Mouse (Mus musculus): ENCODE measurements around the gene Atg4d. TPM values are rescaled to one million over a fixed set of nuclear protein-coding genes. Genes with fewer than 3 reads are reported as not detected.

The Atg4d gene
- polyA plus RNA-seq, 1 experiment from 2014 or later = 38.6 TPM

DNA sequence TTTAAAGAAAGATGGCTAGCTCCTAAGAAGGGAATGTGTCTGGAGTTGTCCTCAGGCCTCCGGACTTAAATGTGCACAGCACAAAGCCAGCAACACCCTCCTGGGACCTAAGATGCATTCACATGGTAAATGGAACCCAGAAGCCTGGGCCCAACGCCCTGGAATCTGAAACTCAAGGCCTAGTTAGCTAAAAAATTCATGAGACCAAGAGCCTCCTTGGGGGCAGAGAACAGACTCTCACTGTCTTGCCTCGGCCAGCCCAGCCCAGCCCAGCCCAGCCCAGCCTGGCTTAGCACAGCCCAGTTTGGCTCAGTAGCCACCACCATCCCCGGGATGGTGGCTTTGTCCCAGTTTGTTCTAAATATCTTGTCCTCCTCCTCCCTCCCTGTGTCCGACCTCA, 50.3 kb downstream of the Atg4d start:
- Histone ChIP-seq H3K4me3 (ENCODE audit: low read depth, low read length) (no peak overlapping the region), H3K4me1 (replicated peaks; ENCODE audit: control insufficient read depth, insufficient read depth) (no peaks in the 10 kb centered on the region), H3K9me3 (ENCODE audit: control insufficient read depth, low read length) (no peaks in the 10 kb centered on the region), H3K9ac (ENCODE audit: low read length) (no peak overlapping the region), H3K36me3 (ENCODE audit: control insufficient read depth, insufficient read depth, low read length) (no peaks in the 10 kb centered on the region), H3K27ac (replicated peaks) (no peak overlapping the region), H3K27me3 (ENCODE audit: control insufficient read depth, insufficient read depth, low read length) (no peaks in the 10 kb centered on the region), H3K4me2 (replicated peaks; ENCODE audit: low read depth) (no peak overlapping the region)
- TF ChIP-seq CTCF (IDR thresholded peaks at IDR 0.05; ENCODE audit: low read depth) (no peak), EP300 (optimal IDR thresholded peaks at IDR 0.05) (no peak)
- ATAC-seq (ENCODE audit: low FRiP score, low TSS enrichment) (no peak), DNase-seq (ENCODE audit: low spot score) (no peak)
- WGBS = 59% methylated on average over 5 of the region's 5 CpGs

DNA sequence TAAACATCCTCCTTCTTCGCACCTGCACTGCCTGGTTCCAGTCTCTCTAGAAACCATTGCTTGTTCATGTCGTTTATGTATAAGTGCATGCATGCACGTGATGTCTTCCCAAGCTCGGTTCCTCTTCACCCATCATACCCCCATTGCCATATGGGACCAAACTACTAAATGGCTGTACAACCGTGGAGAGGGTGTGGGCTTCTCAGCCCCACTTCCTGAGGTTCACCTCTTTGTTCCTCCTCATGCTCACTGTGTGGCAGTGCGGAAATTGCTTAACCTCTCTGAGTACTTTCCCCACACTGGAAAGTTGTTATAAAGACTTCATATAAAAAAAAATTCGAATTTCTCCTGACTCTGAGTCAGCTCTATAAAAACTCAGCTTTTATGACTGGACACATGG, 51.6 kb downstream of the Atg4d start:
- 70% methylated on average over 7 of the region's 7 CpGs for WGBS

DNA sequence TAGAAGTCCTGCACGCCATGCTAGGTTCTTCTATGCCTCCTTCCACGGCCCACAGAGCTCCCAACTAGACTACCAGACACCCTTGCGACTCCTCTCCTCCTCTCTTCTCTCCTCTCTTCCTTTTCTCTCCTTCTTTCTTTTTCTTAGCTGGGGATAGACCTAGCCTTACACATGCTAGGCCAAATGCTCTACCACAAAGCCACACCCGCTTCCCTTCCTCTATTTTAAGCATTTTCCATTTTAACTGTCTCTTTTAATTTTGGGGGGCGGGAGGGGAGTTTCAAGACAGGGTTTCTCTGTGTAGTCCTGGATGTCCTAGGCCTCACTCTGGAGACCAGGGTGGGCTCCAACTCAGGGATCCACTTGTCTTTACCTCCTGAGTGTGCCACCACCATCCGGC, 53.7 kb downstream of the Atg4d start:
- TF ChIP-seq EP300 (optimal IDR thresholded peaks at IDR 0.05) (no peak), CTCF (IDR thresholded peaks at IDR 0.05; ENCODE audit: low read depth) (no peak)
- no peak for DNase-seq (ENCODE audit: low spot score)
- H3K9ac ChIP-seq (ENCODE audit: low read length) = no peak overlapping the region
- no peaks in the 10 kb centered on the region for H3K27me3 ChIP-seq (ENCODE audit: control insufficient read depth, insufficient read depth, low read length)
- H3K4me1 ChIP-seq (replicated peaks; ENCODE audit: control insufficient read depth, insufficient read depth) = no peaks in the 10 kb centered on the region
- no peak overlapping the region for H3K4me3 ChIP-seq (ENCODE audit: low read depth, low read length)
- no peak overlapping the region for H3K4me2 ChIP-seq (replicated peaks; ENCODE audit: low read depth)
- no peaks in the 10 kb centered on the region for H3K9me3 ChIP-seq (ENCODE audit: control insufficient read depth, low read length)
- H3K27ac ChIP-seq (replicated peaks) = no peak overlapping the region
- H3K36me3 ChIP-seq (ENCODE audit: control insufficient read depth, insufficient read depth, low read length) = no peaks in the 10 kb centered on the region
- 91% methylated on average over 6 of the region's 6 CpGs for WGBS
- no peak for ATAC-seq (ENCODE audit: low FRiP score, low TSS enrichment)

More for the DNA sequence above, 51.6 kb downstream of the Atg4d start:
- no peak overlapping the region for H3K4me3 ChIP-seq (ENCODE audit: low read depth, low read length)
- H3K27ac ChIP-seq (replicated peaks) = no peak overlapping the region
- no peaks in the 10 kb centered on the region for H3K4me1 ChIP-seq (replicated peaks; ENCODE audit: control insufficient read depth, insufficient read depth)
- no peaks in the 10 kb centered on the region for H3K27me3 ChIP-seq (ENCODE audit: control insufficient read depth, insufficient read depth, low read length)
- no peak overlapping the region for H3K9ac ChIP-seq (ENCODE audit: low read length)
- H3K9me3 ChIP-seq (ENCODE audit: control insufficient read depth, low read length) = no peaks in the 10 kb centered on the region
- no peak overlapping the region for H3K4me2 ChIP-seq (replicated peaks; ENCODE audit: low read depth)
- TF ChIP-seq EP300 (optimal IDR thresholded peaks at IDR 0.05) (no peak), CTCF (IDR thresholded peaks at IDR 0.05; ENCODE audit: low read depth) (no peak)
- DNase-seq (ENCODE audit: low spot score) (no peak), ATAC-seq (ENCODE audit: low FRiP score, low TSS enrichment) (no peak)
- H3K36me3 ChIP-seq (ENCODE audit: control insufficient read depth, insufficient read depth, low read length) = no peaks in the 10 kb centered on the region

DNA sequence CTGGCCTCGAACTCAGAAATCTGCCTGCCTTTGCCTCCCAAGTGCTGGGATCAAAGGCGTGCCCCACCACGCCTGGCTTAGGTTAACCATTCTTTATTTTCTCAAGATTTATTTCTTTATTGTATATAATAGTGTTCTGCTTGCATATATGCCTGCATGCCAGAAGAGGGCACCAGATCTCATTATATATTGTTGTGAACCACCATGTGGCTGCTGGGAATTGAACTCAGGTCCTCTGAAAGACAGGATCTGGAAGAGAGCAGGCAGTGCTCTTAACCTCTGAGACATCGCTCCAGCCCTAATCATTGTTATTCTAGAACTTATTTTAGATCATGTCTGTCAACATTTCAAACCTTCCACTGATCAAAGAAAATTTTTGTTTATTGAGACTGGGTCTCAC, 54.4 kb downstream of the Atg4d start:
- no peak overlapping the region for H3K4me2 ChIP-seq (replicated peaks; ENCODE audit: low read depth)
- WGBS = 91% methylated on average over 4 of the region's 4 CpGs
- ATAC-seq (ENCODE audit: low FRiP score, low TSS enrichment) = no peak
- TF ChIP-seq CTCF (IDR thresholded peaks at IDR 0.05; ENCODE audit: low read depth) (peak; percentile 34), EP300 (optimal IDR thresholded peaks at IDR 0.05) (no peak)
- no peaks in the 10 kb centered on the region for H3K9me3 ChIP-seq (ENCODE audit: control insufficient read depth, low read length)
- H3K9ac ChIP-seq (ENCODE audit: low read length) = no peak overlapping the region
- no peaks in the 10 kb centered on the region for H3K36me3 ChIP-seq (ENCODE audit: control insufficient read depth, insufficient read depth, low read length)
- no peak overlapping the region for H3K4me3 ChIP-seq (ENCODE audit: low read depth, low read length)
- no peak for DNase-seq (ENCODE audit: low spot score)
- H3K27me3 ChIP-seq (ENCODE audit: control insufficient read depth, insufficient read depth, low read length) = no peaks in the 10 kb centered on the region
- no peaks in the 10 kb centered on the region for H3K4me1 ChIP-seq (replicated peaks; ENCODE audit: control insufficient read depth, insufficient read depth)
- no peak overlapping the region for H3K27ac ChIP-seq (replicated peaks)

DNA sequence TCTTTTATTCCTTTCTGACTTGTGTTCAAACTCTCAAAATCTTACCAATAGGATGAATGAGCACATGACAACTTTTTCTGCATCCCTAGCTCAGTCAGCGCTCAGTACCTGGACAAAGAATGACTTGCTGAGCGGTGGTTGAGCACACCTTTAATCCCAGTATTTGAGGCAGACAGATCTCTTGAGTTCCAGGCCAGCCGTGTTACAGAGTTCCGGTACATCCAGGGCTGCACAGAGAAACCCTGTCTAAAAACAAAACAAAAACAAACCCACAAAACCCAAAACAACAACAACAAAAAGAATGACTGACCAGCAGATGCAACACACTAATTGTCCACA, 55.2 kb downstream of the Atg4d start:
- Histone ChIP-seq H3K27me3 (ENCODE audit: control insufficient read depth, insufficient read depth, low read length) (no peaks in the 10 kb centered on the region), H3K4me3 (ENCODE audit: low read depth, low read length) (peak overlapping the region; percentile 67), H3K4me1 (replicated peaks; ENCODE audit: control insufficient read depth, insufficient read depth) (no peaks in the 10 kb centered on the region), H3K4me2 (replicated peaks; ENCODE audit: low read depth) (peak overlapping the region; percentile 84), H3K9ac (ENCODE audit: low read length) (peak overlapping the region; percentile 74; the same call in 1 of the 2 replicates), H3K9me3 (ENCODE audit: control insufficient read depth, low read length) (no peaks in the 10 kb centered on the region), H3K36me3 (ENCODE audit: control insufficient read depth, insufficient read depth, low read length) (no peaks in the 10 kb centered on the region), H3K27ac (replicated peaks) (no peak overlapping the region)
- DNase-seq (ENCODE audit: low spot score) (no peak), ATAC-seq (ENCODE audit: low FRiP score, low TSS enrichment) (no peak)
- TF ChIP-seq CTCF (IDR thresholded peaks at IDR 0.05; ENCODE audit: low read depth) (no peak), EP300 (optimal IDR thresholded peaks at IDR 0.05) (no peak)
- 20% methylated on average over 4 of the region's 4 CpGs for WGBS

DNA sequence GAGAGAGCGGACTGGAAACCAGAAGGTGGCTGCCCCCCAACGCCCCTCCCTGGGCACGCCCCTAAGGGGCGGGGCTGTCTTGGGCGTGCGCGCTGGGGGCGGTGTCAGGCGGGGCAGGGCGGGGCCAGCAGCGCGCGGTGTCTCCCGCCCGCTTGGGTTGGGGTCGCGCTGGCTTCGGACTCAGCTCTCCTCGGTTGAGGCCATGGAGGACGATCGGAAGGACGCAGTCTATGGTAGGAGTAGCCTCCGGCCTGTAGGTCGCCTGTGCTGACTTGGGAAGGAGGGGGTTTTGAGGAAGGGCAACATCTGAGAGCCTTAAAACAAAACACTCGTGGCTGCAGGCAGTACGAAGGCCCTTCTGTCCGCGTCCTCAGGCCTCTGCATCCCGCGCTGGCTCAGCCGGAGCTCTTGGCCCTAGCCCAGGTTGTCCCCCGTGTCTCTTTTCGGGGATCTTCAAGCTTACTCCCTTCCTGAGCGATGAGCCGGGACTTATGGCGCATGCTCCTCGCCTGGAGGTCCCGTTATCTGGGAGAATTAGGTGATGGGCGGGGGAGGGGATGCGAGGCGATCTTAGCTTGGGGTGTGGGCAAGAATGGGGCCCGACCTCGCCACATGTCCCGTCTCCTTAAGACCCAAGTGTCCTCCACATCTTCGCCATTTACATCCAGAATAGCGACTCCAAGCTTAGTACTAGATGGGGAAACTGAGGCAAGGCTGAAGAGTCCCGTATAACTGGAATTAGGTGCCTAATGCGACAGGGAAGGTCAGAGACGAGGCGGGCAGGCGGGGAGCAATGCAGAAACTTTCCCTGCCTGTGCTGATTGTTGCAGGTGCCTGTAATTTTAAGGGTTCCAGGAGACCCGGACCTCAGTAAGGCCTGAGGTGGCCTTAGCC, 55.8 kb downstream of the Atg4d start, which contains the start of gene Slc44a2:
Slc44a2 (plus strand) TSS at position 80 of the 894 bp plus-strand sequence.
- Histone ChIP-seq H3K36me3 (ENCODE audit: control insufficient read depth, insufficient read depth, low read length) (no peaks in the 10 kb centered on the region), H3K27me3 (ENCODE audit: control insufficient read depth, insufficient read depth, low read length) (no peaks in the 10 kb centered on the region), H3K27ac (replicated peaks) (0 out of 2 replicates have a peak within 1 kb of the TSS, but pooled peaks have one; percentile 40), H3K4me1 (replicated peaks; ENCODE audit: control insufficient read depth, insufficient read depth) (no peaks in the 10 kb centered on the region), H3K4me2 (replicated peaks; ENCODE audit: low read depth) (peak within 1 kb of the TSS; percentile 84), H3K9ac (ENCODE audit: low read length) (peak within 1 kb of the TSS; percentile 74), H3K4me3 (ENCODE audit: low read depth, low read length) (peak within 1 kb of the TSS; percentile 67), H3K9me3 (ENCODE audit: control insufficient read depth, low read length) (no peaks in the 10 kb centered on the region)
- TF ChIP-seq EP300 (optimal IDR thresholded peaks at IDR 0.05) (no peak), CTCF (IDR thresholded peaks at IDR 0.05; ENCODE audit: low read depth) (peak; percentile 14; the same call in 1 of the 2 replicates)
- WGBS = 3% methylated on average over 47 of the region's 52 CpGs
- DNase-seq (ENCODE audit: low spot score) = peak; percentile 84
- peak; percentile 91 for ATAC-seq (ENCODE audit: low FRiP score, low TSS enrichment)
